Mouse (Mus musculus): ENCODE measurements at regions not wholly inside any gene's neighbourhood (a gene's known extent, or its start where the extent isn't known, plus 50 kb on each side); places are given as distances from the start of the nearest gene placed in this dataset.

- TF ChIP-seq CTCF (IDR thresholded peaks at IDR 0.05; ENCODE audit: control insufficient read depth, insufficient read depth, low read length) (no peak), POLR2A (IDR thresholded peaks at IDR 0.05; ENCODE audit: borderline replicate concordance, control insufficient read depth, low read depth, low read length) (no peak)
- H3K4me1 ChIP-seq (ENCODE audit: control insufficient read depth, insufficient read depth, low read length) = no peaks in the 10 kb centered on the region; the same call in 1 of the 2 replicates
- WGBS = 58% methylated on average over 5 of the region's 5 CpGs
- H3K27ac ChIP-seq (ENCODE audit: control insufficient read depth, insufficient read depth, low read depth, low read length, poor library complexity) = no peak overlapping the region
- no peak overlapping the region for H3K4me3 ChIP-seq (replicated peaks; ENCODE audit: control insufficient read depth, low read depth, low read length)
Observed at GRCm38 (mm10) chr10:117542886-117543695, 86.2 kb upstream of the Cpm start.

- H3K4me1 ChIP-seq (ENCODE audit: control insufficient read depth, insufficient read depth, low read length) = no peaks in the 10 kb centered on the region; the same call in 1 of the 2 replicates
- TF ChIP-seq CTCF (IDR thresholded peaks at IDR 0.05; ENCODE audit: control insufficient read depth, insufficient read depth, low read length) = no peak
- no peak for TF ChIP-seq POLR2A (IDR thresholded peaks at IDR 0.05; ENCODE audit: borderline replicate concordance, control insufficient read depth, low read depth, low read length)
- no peak overlapping the region for H3K4me3 ChIP-seq (replicated peaks; ENCODE audit: control insufficient read depth, low read depth, low read length)
- H3K27ac ChIP-seq (ENCODE audit: control insufficient read depth, insufficient read depth, low read depth, low read length, poor library complexity) = no peak overlapping the region
- 75% methylated on average over 5 of the region's 5 CpGs for WGBS
Observed at GRCm38 (mm10) chr10:117542351-117542750, 86.9 kb upstream of the Cpm start.

GRCm38 (mm10) chr10:117541487-117541886 is 87.8 kb upstream of the Cpm start:
- Histone ChIP-seq H3K4me1 (ENCODE audit: control insufficient read depth, insufficient read depth, low read length) (no peaks in the 10 kb centered on the region; the same call in 1 of the 2 replicates), H3K27ac (ENCODE audit: control insufficient read depth, insufficient read depth, low read depth, low read length, poor library complexity) (no peak overlapping the region), H3K4me3 (replicated peaks; ENCODE audit: control insufficient read depth, low read depth, low read length) (no peak overlapping the region)
- WGBS = 69% methylated on average over 2 of the region's 2 CpGs
- TF ChIP-seq POLR2A (IDR thresholded peaks at IDR 0.05; ENCODE audit: borderline replicate concordance, control insufficient read depth, low read depth, low read length) = no peak
- TF ChIP-seq CTCF (IDR thresholded peaks at IDR 0.05; ENCODE audit: control insufficient read depth, insufficient read depth, low read length) = no peak

GRCm38 (mm10) chr10:117540747-117541398 is 88.4 kb upstream of the Cpm start:
- Histone ChIP-seq H3K27ac (ENCODE audit: control insufficient read depth, insufficient read depth, low read depth, low read length, poor library complexity) (no peak overlapping the region), H3K4me3 (replicated peaks; ENCODE audit: control insufficient read depth, low read depth, low read length) (no peak overlapping the region), H3K4me1 (ENCODE audit: control insufficient read depth, insufficient read depth, low read length) (no peaks in the 10 kb centered on the region; the same call in 1 of the 2 replicates)
- TF ChIP-seq CTCF (IDR thresholded peaks at IDR 0.05; ENCODE audit: control insufficient read depth, insufficient read depth, low read length) (no peak), POLR2A (IDR thresholded peaks at IDR 0.05; ENCODE audit: borderline replicate concordance, control insufficient read depth, low read depth, low read length) (no peak)
- 86% methylated on average over 2 of the region's 2 CpGs for WGBS

- Histone ChIP-seq H3K4me3 (replicated peaks; ENCODE audit: control insufficient read depth, low read depth, low read length) (no peak overlapping the region), H3K27ac (ENCODE audit: control insufficient read depth, insufficient read depth, low read depth, low read length, poor library complexity) (no peak overlapping the region), H3K4me1 (ENCODE audit: control insufficient read depth, insufficient read depth, low read length) (no peaks in the 10 kb centered on the region; the same call in 1 of the 2 replicates)
- TF ChIP-seq CTCF (IDR thresholded peaks at IDR 0.05; ENCODE audit: control insufficient read depth, insufficient read depth, low read length) = no peak
- no peak for TF ChIP-seq POLR2A (IDR thresholded peaks at IDR 0.05; ENCODE audit: borderline replicate concordance, control insufficient read depth, low read depth, low read length)
- WGBS = 85% methylated on average over 2 of the region's 2 CpGs
Observed at GRCm38 (mm10) chr10:117540112-117540594, 89.1 kb upstream of the Cpm start.

GRCm38 (mm10) chr10:117539532-117539931 is 89.8 kb upstream of the Cpm start:
- Histone ChIP-seq H3K4me1 (ENCODE audit: control insufficient read depth, insufficient read depth, low read length) (no peaks in the 10 kb centered on the region; the same call in 1 of the 2 replicates), H3K4me3 (replicated peaks; ENCODE audit: control insufficient read depth, low read depth, low read length) (no peak overlapping the region), H3K27ac (ENCODE audit: control insufficient read depth, insufficient read depth, low read depth, low read length, poor library complexity) (no peak overlapping the region)
- no peak for TF ChIP-seq CTCF (IDR thresholded peaks at IDR 0.05; ENCODE audit: control insufficient read depth, insufficient read depth, low read length)
- no peak for TF ChIP-seq POLR2A (IDR thresholded peaks at IDR 0.05; ENCODE audit: borderline replicate concordance, control insufficient read depth, low read depth, low read length)
- WGBS = 65% methylated on average over 1 of the region's 1 CpGs

GRCm38 (mm10) chr10:117538725-117539124 is 90.6 kb upstream of the Cpm start:
- TF ChIP-seq POLR2A (IDR thresholded peaks at IDR 0.05; ENCODE audit: borderline replicate concordance, control insufficient read depth, low read depth, low read length) (no peak), CTCF (IDR thresholded peaks at IDR 0.05; ENCODE audit: control insufficient read depth, insufficient read depth, low read length) (no peak)
- Histone ChIP-seq H3K4me3 (replicated peaks; ENCODE audit: control insufficient read depth, low read depth, low read length) (no peak overlapping the region), H3K27ac (ENCODE audit: control insufficient read depth, insufficient read depth, low read depth, low read length, poor library complexity) (no peak overlapping the region), H3K4me1 (ENCODE audit: control insufficient read depth, insufficient read depth, low read length) (no peaks in the 10 kb centered on the region; the same call in 1 of the 2 replicates)
- 89% methylated on average over 5 of the region's 5 CpGs for WGBS

All from bone marrow, adult 2 months (tissue).